Mouse (Mus musculus) forebrain, postnatal 0 days (tissue): ENCODE results near the gene Cacna1d. TPM values are rescaled to one million over a fixed set of nuclear protein-coding genes. Genes with fewer than 3 reads are reported as not detected.

Experiments used
- ATAC-seq: fragments of 200-750 bp; cut with Nextera tagmentation; 2 replicates; pipeline ENCODE4 v1.8.0; 2017; ENCODE audit warnings: mild to moderate bottlenecking, moderate library complexity
- DNase-seq: peaks from one replicate; pipeline ENCODE4 v3.0.0-alpha.2; 2015
- H3K27ac ChIP-seq: fragments of 300-500 bp; sonication (generic); 2 replicates; pipeline ENCODE4 v1.5.1; 2014; ENCODE audit warnings: low read depth, mild to moderate bottlenecking, antibody characterized with exemption, low read length, moderate library complexity, mixed read lengths
- H3K27me3 ChIP-seq: fragments of 300-500 bp; sonication (generic); 2 replicates; pipeline ENCODE4 v1.6.1; 2014; ENCODE audit warnings: mild to moderate bottlenecking, low read length, mixed read lengths; ENCODE audit not compliant: insufficient read depth
- H3K36me3 ChIP-seq: fragments of 300-500 bp; sonication (generic); 2 replicates; pipeline ENCODE4 v1.6.1; 2014; ENCODE audit warnings: mild to moderate bottlenecking, moderate library complexity; ENCODE audit not compliant: insufficient read depth
- H3K4me1 ChIP-seq: fragments of 300-500 bp; sonication (generic); 2 replicates; pipeline ENCODE4 v1.6.1; 2014; ENCODE audit warnings: antibody characterized with exemption; ENCODE audit not compliant: insufficient read depth
- H3K4me2 ChIP-seq: fragments of 300-500 bp; sonication (generic); 2 replicates; pipeline ENCODE4 v1.6.1; 2014; ENCODE audit warnings: low read depth, mild to moderate bottlenecking, moderate library complexity
- H3K4me3 ChIP-seq: fragments of 300-500 bp; sonication (generic); 2 replicates; pipeline ENCODE4 v1.5.1; 2014; ENCODE audit warnings: low read depth, low read length, mixed read lengths
- H3K9ac ChIP-seq: fragments of 300-500 bp; sonication (generic); 2 replicates; pipeline ENCODE4 v1.6.1; 2014; ENCODE audit warnings: mild to moderate bottlenecking
- H3K9me3 ChIP-seq: fragments of 300-500 bp; sonication (generic); 2 replicates; pipeline ENCODE4 v1.6.1; 2016; ENCODE audit warnings: low read length
- CTCF ChIP-seq: sonication (generic); IDR thresholded peaks from 2 replicates; pipeline ENCODE4 v1.5.1; 2016; ENCODE audit warnings: antibody characterized with exemption, control low read depth, low read depth
- WGBS: fragments of 180-500 bp; shearing (Covaris S2); extraction: QIAGEN DNeasy Blood & Tissue Kit; methylation state at CpG from one replicate; pipeline ENCODE4 v1.1.7; 2014; 5-methylcytosine and 5-hydroxymethylcytosine counted together
- polyA plus RNA-seq: library from polyadenylated mRNA; unstranded; fragments of >200 nt; fragmentation: Nextera tagmentation; extraction: Ambion mirVana; gene quantifications from 2 replicates; pipeline ENCODE4 v1.2.1, GENCODE M21; 2015
- total RNA-seq: library from RNA; depleted of rRNA; stranded (reverse); fragments of >200 nt; gene quantifications from 2 replicates; pipeline ENCODE4 v1.2.3, GENCODE M21; 2014

Cacna1d gene
- total and polyA plus RNA-seq, 2 experiments from 2014 or later: 7.2 to 31.3 TPM

DNA sequence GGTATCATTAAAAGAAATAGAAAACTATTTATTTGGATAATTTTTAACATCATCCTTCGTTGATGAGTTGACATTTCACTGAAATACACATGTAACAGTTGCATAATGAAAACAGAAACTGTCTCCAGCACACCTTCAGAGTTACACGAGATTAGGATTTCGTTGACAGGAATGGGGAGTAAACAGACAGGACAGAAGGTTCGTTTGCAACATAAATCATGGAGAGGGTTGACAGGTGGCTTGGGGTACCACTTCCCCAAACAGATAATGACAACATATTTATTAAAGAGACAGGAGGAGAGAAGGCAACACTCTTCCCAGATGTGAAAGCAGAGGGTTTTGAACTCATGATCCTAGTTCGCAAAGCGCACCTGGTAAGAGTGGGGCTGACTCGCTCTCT lies 436.3 kb downstream of the Cacna1d start:
- DNase-seq (no peak), ATAC-seq (no peak)
- Histone ChIP-seq H3K4me3 (no peak overlapping the region), H3K9me3 (no peaks in the 10 kb centered on the region), H3K36me3 (peaks cover 13% of the 10 kb centered on the region), H3K4me2 (no peak overlapping the region), H3K27me3 (no peaks in the 10 kb centered on the region), H3K27ac (no peak overlapping the region), H3K4me1 (peaks cover 10% of the 10 kb centered on the region), H3K9ac (no peak overlapping the region)
- TF ChIP-seq CTCF: no peak
- 72% methylated on average over 7 of the region's 7 CpGs for WGBS

DNA sequence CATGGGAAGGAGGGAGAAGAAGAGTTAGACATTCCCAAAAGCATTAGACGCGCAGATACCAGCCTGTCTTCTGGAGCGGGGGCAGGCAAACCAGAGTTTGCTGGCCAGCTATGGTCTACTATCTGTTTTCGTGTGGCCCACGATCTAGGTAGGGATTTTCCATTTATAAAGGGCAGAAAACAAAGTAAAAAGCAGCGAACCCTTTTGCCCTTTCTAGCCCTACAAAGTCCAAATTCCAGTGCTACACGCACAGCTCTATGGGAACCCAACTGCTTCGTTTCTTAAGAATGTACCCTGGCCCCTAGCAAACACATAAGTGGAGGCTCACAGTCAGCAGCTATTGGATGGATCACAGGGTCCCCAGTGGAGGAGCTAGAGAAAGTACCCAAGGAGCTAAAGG lies 441.0 kb downstream of the Cacna1d start:
- H3K36me3 ChIP-seq: peaks cover 26% of the 10 kb centered on the region
- WGBS: 82% methylated on average over 8 of the region's 8 CpGs

DNA sequence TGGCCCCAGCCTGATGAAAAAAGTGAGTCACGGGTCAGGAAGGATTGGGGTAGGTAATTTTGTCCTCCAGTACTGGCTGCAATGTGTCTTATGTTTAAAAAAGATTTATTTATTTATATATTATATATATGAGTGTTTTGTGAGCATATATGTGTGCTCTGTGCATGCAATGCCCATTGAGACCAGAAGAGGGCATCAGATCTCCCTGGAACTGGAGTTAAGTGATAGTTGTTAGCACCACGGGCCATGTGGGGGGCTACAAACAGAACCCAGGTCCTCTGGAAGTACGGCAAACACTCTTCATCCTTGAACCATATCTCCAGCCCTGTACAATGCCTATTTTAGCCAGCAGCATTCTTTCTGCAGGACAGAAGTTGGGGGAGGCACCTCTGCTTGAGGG lies 443.2 kb downstream of the Cacna1d start:
- Histone ChIP-seq H3K4me2 (no peak overlapping the region), H3K4me1 (no peaks in the 10 kb centered on the region), H3K36me3 (peaks cover 36% of the 10 kb centered on the region), H3K27ac (no peak overlapping the region), H3K27me3 (no peaks in the 10 kb centered on the region), H3K4me3 (no peak overlapping the region), H3K9me3 (no peaks in the 10 kb centered on the region), H3K9ac (no peak overlapping the region)
- TF ChIP-seq CTCF: no peak
- ATAC-seq (no peak), DNase-seq (no peak)
- 78% methylated on average over 3 of the region's 3 CpGs for WGBS

More for the DNA sequence above, 441.0 kb downstream of the Cacna1d start:
- ATAC-seq: no peak
- no peak overlapping the region for H3K4me2 ChIP-seq
- no peaks in the 10 kb centered on the region for H3K27me3 ChIP-seq
- no peak overlapping the region for H3K27ac ChIP-seq
- no peak for TF ChIP-seq CTCF
- no peaks in the 10 kb centered on the region for H3K4me1 ChIP-seq
- H3K4me3 ChIP-seq: no peak overlapping the region
- H3K9ac ChIP-seq: no peak overlapping the region
- DNase-seq: no peak
- no peaks in the 10 kb centered on the region for H3K9me3 ChIP-seq

DNA sequence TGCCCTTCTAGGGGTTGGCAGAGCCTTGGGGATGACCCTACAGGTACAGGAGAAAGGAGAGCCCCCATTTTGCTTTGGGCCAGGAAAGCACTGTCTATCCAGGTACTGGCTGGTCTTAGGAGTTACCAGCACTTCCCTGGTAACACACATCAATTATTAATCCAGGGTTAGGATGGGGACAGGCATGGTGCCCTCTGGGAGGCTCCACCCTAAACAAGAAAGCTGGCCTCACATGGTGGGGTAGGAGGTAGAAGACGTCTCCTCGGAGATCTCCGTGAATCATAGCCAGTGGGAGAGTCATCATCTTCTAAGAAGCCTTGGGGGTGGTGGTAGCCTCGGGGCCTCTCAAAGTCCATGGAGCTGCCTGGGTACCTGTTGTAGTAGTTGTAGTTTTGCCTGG lies 444.3 kb downstream of the Cacna1d start:
- peaks cover 34% of the 10 kb centered on the region for H3K36me3 ChIP-seq
- DNase-seq: no peak
- no peak overlapping the region for H3K4me3 ChIP-seq
- H3K9me3 ChIP-seq: no peaks in the 10 kb centered on the region
- no peaks in the 10 kb centered on the region for H3K27me3 ChIP-seq
- no peaks in the 10 kb centered on the region for H3K4me1 ChIP-seq
- no peak for ATAC-seq
- 97% methylated on average over 4 of the region's 4 CpGs for WGBS
- H3K9ac ChIP-seq: no peak overlapping the region
- H3K27ac ChIP-seq: no peak overlapping the region
- no peak for TF ChIP-seq CTCF
- H3K4me2 ChIP-seq: no peak overlapping the region

DNA sequence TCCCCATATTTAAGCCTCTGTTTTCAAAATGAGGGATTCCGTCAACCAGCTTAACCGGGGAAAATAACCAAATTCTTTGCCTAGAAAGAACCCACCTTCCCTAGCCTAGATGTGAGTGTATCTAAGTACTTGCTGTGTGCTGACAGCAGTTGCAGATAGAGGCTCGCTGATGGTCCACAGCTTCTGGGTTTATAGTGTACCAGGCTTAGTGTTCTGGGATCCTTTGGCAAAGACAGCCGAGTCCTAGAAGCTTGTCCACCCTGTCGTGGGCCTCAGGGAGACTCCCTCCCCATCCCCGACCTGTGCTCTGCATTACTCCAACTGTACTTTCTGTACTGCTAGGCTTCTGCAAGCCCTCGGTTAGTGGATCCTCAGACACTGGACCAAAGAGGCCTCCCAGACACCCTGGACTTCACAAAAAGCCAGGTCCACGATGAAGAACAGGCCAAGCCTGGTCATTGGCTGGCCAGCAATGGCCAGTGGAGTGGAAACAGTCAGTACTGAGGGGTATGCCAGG lies 445.5 kb downstream of the Cacna1d start:
- no peaks in the 10 kb centered on the region for H3K9me3 ChIP-seq
- ATAC-seq (no peak), DNase-seq (no peak)
- H3K4me1 ChIP-seq: no peaks in the 10 kb centered on the region
- H3K4me2 ChIP-seq: no peak overlapping the region
- H3K27ac ChIP-seq: no peak overlapping the region
- peaks cover 32% of the 10 kb centered on the region for H3K36me3 ChIP-seq
- no peak overlapping the region for H3K9ac ChIP-seq
- no peak for TF ChIP-seq CTCF
- WGBS: 84% methylated on average over 8 of the region's 8 CpGs
- H3K27me3 ChIP-seq: no peaks in the 10 kb centered on the region
- H3K4me3 ChIP-seq: no peak overlapping the region

DNA sequence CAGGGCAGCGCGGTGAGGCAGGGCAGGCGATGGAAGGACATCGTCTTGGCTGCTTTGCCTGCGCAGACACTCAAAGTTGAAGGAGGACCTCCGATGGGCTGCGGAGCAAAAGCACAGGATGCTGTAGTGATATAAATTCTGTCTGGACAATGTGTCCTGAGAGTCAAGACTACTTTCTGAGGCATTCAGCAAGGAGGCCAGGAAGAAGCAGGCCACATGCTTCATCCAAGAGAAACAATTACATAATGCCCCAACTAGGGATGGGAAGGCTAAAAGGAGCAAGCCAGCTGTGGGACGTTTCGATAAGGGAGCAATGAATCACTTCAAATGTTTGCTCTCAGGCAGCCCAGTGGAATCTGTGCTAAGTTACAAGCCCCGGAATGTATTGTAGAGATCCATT lies 446.0 kb downstream of the Cacna1d start:
- Histone ChIP-seq H3K27ac (no peak overlapping the region), H3K9me3 (no peaks in the 10 kb centered on the region), H3K27me3 (no peaks in the 10 kb centered on the region), H3K36me3 (peaks cover 36% of the 10 kb centered on the region), H3K4me2 (no peak overlapping the region), H3K4me1 (no peaks in the 10 kb centered on the region), H3K9ac (no peak overlapping the region), H3K4me3 (no peak overlapping the region)
- 89% methylated on average over 10 of the region's 10 CpGs for WGBS
- no peak for ATAC-seq
- TF ChIP-seq CTCF: no peak
- no peak for DNase-seq

DNA sequence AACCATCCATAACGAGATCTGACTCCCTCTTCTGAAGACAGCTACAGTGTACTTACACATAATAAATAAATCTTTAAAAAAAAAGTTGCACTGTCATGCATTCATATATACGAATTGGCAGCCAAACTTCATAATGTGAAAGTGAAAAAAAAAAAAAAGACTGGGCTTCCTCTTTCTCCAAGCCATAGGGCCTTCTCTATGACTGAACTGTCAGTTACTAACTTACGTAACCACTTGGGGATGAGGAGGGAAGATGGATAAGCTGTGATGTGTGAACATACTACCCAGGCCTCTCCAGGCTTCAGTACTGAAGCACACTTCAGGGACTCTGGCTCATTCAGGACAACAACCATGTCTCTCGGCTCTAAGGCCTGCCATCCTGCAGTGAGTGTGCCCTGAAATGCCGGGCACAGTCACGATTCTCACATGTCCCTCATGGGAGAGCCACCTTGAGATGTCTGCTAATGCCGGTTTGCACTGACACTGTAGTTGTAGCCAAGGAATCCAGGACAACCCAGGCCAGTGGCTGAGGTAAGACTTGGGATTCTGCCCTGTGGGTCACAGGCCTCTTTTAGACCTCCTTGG lies 447.8 kb downstream of the Cacna1d start:
- Histone ChIP-seq H3K4me1 (no peaks in the 10 kb centered on the region), H3K9me3 (no peaks in the 10 kb centered on the region), H3K27me3 (no peaks in the 10 kb centered on the region), H3K27ac (no peak overlapping the region), H3K4me3 (no peak overlapping the region), H3K4me2 (no peak overlapping the region), H3K36me3 (peaks cover 33% of the 10 kb centered on the region), H3K9ac (no peak overlapping the region)
- 87% methylated on average over 7 of the region's 7 CpGs for WGBS
- TF ChIP-seq CTCF: no peak
- no peak for DNase-seq
- no peak for ATAC-seq
